Mouse (Mus musculus) CH12.LX (cell line): ENCODE measurements around the gene Ndufa7. TPM values are rescaled to one million over a fixed set of nuclear protein-coding genes. Genes with fewer than 3 reads are reported as not detected.
"Not testable (repeated sequence)": the region's sequence is repeated elsewhere in the genome, so short reads cannot be mapped to it uniquely, and the experiment has no call there.

Experiments used
- DNase-seq: peaks from one replicate; pipeline ENCODE4 v3.0.0-alpha.2; 2013; ENCODE audit errors: extremely low read depth
- H3K27ac ChIP-seq: 2 replicates; pipeline ENCODE4 v1.5.1; 2012; ENCODE audit warnings: low read depth, mild to moderate bottlenecking, control low read depth, moderate library complexity; ENCODE audit not compliant: insufficient read depth
- H3K27me3 ChIP-seq: replicated peaks from 2 replicates; pipeline ENCODE3; 2012; ENCODE audit warnings: inconsistent platforms
- H3K36me3 ChIP-seq, 2 experiments: replicated peaks in 1 of 2; 2 replicates each; pipeline versions ENCODE3 to v1.6.1; 2012; ENCODE audit warnings: inconsistent platforms in 1 of 2, low read length in 1 of 2, mild to moderate bottlenecking in 1 of 2, mixed read lengths in 1 of 2, moderate library complexity in 1 of 2; ENCODE audit not compliant: control insufficient read depth in 1 of 2, insufficient read depth in 1 of 2
- H3K4me1 ChIP-seq, 2 experiments: 2 replicates each; pipeline ENCODE4 v1.6.1; 2012; ENCODE audit warnings: inconsistent platforms in 1 of 2, moderate library complexity in 1 of 2; ENCODE audit not compliant: insufficient read depth in 2 of 2, control insufficient read depth in 1 of 2
- H3K4me2 ChIP-seq: 2 replicates; pipeline ENCODE4 v1.6.1; 2012; ENCODE audit warnings: low read depth, mild to moderate bottlenecking, control low read depth; ENCODE audit not compliant: poor library complexity, insufficient read depth, severe bottlenecking
- H3K4me3 ChIP-seq, 3 experiments: fragments of 150-350 bp in 1 of 3; sonication (generic) in 1 of 3; replicated peaks in 1 of 3; 2 replicates each; pipeline versions ENCODE3 to v1.5.1; 2011 to 2012; ENCODE audit warnings: low read depth in 2 of 3, low read length in 2 of 3, mild to moderate bottlenecking in 2 of 3, moderate library complexity in 2 of 3, control low read depth in 1 of 3, improper control_type of control experiment in 1 of 3, inconsistent platforms in 1 of 3, mixed read lengths in 1 of 3; ENCODE audit not compliant: poor library complexity in 1 of 3
- H3K79me2 ChIP-seq: replicated peaks from 2 replicates; pipeline ENCODE4 v1.6.1; 2012; ENCODE audit warnings: mild to moderate bottlenecking, moderate library complexity; ENCODE audit not compliant: control insufficient read depth, poor library complexity, insufficient read depth, severe bottlenecking; ENCODE audit errors: extremely low read depth
- H3K9ac ChIP-seq: 2 replicates; pipeline ENCODE4 v1.6.1; 2012; ENCODE audit warnings: low read depth, mild to moderate bottlenecking, control low read depth, moderate library complexity; ENCODE audit not compliant: insufficient read depth
- H3K9me3 ChIP-seq: replicated peaks from 2 replicates; pipeline ENCODE3; 2012; ENCODE audit warnings: low read length, inconsistent platforms, mixed read lengths
- BHLHE40 ChIP-seq: IDR thresholded peaks from 2 replicates; pipeline ENCODE4 v1.6.1; 2011; ENCODE audit warnings: mild to moderate bottlenecking, low read depth, low read length, improper control_type of control experiment
- CTCF ChIP-seq, 2 experiments: IDR thresholded peaks in 1 of 2; conservative IDR thresholded peaks in 1 of 2; 2 replicates each; pipeline ENCODE4 v1.5.1; 2011 to 2012; ENCODE audit warnings: low read depth in 2 of 2, low read length in 2 of 2, improper control_type of control experiment in 1 of 2, inconsistent platforms in 1 of 2, mild to moderate bottlenecking in 1 of 2, moderate library complexity in 1 of 2
- E2F4 ChIP-seq: IDR thresholded peaks from 2 replicates; pipeline ENCODE4 v1.6.1; 2011; ENCODE audit warnings: low read depth, low read length, improper control_type of control experiment; ENCODE audit not compliant: insufficient replicate concordance
- EP300 ChIP-seq: IDR thresholded peaks from 2 replicates; pipeline ENCODE4 v1.6.1; 2011; ENCODE audit warnings: low read length, improper control_type of control experiment
- ETS1 ChIP-seq: conservative IDR thresholded peaks from 2 replicates; pipeline ENCODE4 v1.6.1; 2012; ENCODE audit warnings: low read depth, mild to moderate bottlenecking, inconsistent platforms, low read length, improper control_type of control experiment, moderate library complexity
- GABPA ChIP-seq: IDR thresholded peaks from 2 replicates; pipeline ENCODE4 v1.6.1; 2012; ENCODE audit warnings: low read depth, low read length, improper control_type of control experiment, inconsistent platforms; ENCODE audit not compliant: insufficient replicate concordance
- HCFC1 ChIP-seq: IDR thresholded peaks from 2 replicates; pipeline ENCODE4 v1.6.1; 2012; ENCODE audit warnings: low read depth, mild to moderate bottlenecking, inconsistent platforms, low read length, improper control_type of control experiment
- IRF4 ChIP-seq: IDR thresholded peaks from 2 replicates; pipeline ENCODE4 v1.6.1; 2014; ENCODE audit warnings: low read depth, mild to moderate bottlenecking, inconsistent platforms, low read length, improper control_type of control experiment
- KAT2A ChIP-seq: IDR thresholded peaks from 2 replicates; pipeline ENCODE4 v1.6.1; 2012; ENCODE audit warnings: low read length, improper control_type of control experiment, inconsistent platforms; ENCODE audit not compliant: insufficient replicate concordance
- MYC ChIP-seq: IDR thresholded peaks from 2 replicates; pipeline ENCODE4 v1.6.1; 2011; ENCODE audit warnings: low read depth, mild to moderate bottlenecking, improper control_type of control experiment, low read length
- NRF1 ChIP-seq: IDR thresholded peaks from 2 replicates; pipeline ENCODE4 v1.6.1; 2014; ENCODE audit warnings: low read depth, mild to moderate bottlenecking, inconsistent platforms, low read length, improper control_type of control experiment, moderate library complexity
- PAX5 ChIP-seq: IDR thresholded peaks from 2 replicates; pipeline ENCODE4 v1.6.1; 2012; ENCODE audit warnings: low read length, inconsistent platforms, mixed read lengths
- RAD21 ChIP-seq: IDR thresholded peaks from 2 replicates; pipeline ENCODE4 v1.6.1; 2011; ENCODE audit warnings: low read depth, mild to moderate bottlenecking, low read length, improper control_type of control experiment, moderate library complexity
- RCOR1 ChIP-seq: conservative IDR thresholded peaks from 2 replicates; pipeline ENCODE4 v1.6.1; 2012; ENCODE audit warnings: low read depth, mild to moderate bottlenecking, inconsistent platforms, low read length, improper control_type of control experiment
- UBTF ChIP-seq: IDR thresholded peaks from 2 replicates; pipeline ENCODE4 v1.6.1; 2012; ENCODE audit warnings: low read depth, mild to moderate bottlenecking, inconsistent platforms, low read length, improper control_type of control experiment, moderate library complexity
- ZC3H11A ChIP-seq: IDR thresholded peaks from 2 replicates; pipeline ENCODE4 v1.6.1; 2012; ENCODE audit warnings: low read depth, mild to moderate bottlenecking, inconsistent platforms, low read length, improper control_type of control experiment
- dilution Hi-C: fragments of 300-500 bp; cut with MboI; formaldehyde crosslinking; loops from 2 replicates; pipeline ENCODE4 v1.14.3; 2020; ENCODE audit warnings: low sequenced_read_pairs; ENCODE audit not compliant: extremely low pct_unique_long_range_greater_than_20kb, extremely low pct_ligation_motif_present
- in situ Hi-C: fragments of 300-500 bp; cut with MboI; formaldehyde crosslinking; loops from 3 replicates; pipeline ENCODE4 v1.14.3; 2019; ENCODE audit warnings: low sequenced_read_pairs, low pct_ligation_motif_present, low pct_unique_long_range_greater_than_20kb, mixed read lengths
- polyA plus RNA-seq: library from polyadenylated mRNA; unstranded; fragments of >175 nt; gene quantifications from 2 replicates; pipeline ENCODE4 v1.2.1, GENCODE M21; 2012; ENCODE audit warnings: low read depth; ENCODE audit not compliant: insufficient read length
- total RNA-seq, 2 experiments: library from RNA; depleted of rRNA; stranded (reverse); fragments of 300-350 nt in 1 of 2; fragments of >200 nt in 1 of 2; gene quantifications; 2 replicates each; pipeline ENCODE4 v1.2.3; 2012 to 2014

The Ndufa7 gene
- total and polyA plus RNA-seq, 3 experiments, result 164 to 364 (median 194) TPM

- TF ChIP-seq NRF1 (0 out of 2 replicates have a peak, but pooled peaks have one; percentile 29), ETS1 (no peak), E2F4 (no peak), PAX5 (no peak), GABPA (no peak), RCOR1 (no peak), EP300 (0 out of 2 replicates have a peak, but pooled peaks have one; percentile 35), HCFC1 (peak; percentile 38; the same call in 1 of the 2 replicates), ZC3H11A (no peak), BHLHE40 (peak; percentile 52), IRF4 (peak; percentile 47; the same call in 1 of the 2 replicates), MYC (peak; percentile 74; the same call in 1 of the 2 replicates)
- TF ChIP-seq, all 38 proteins: peak for 15
Observed at GRCm38 (mm10) chr17:33865330-33866030, 41.1 kb downstream of the Ndufa7 start (continued).

- H3K27me3 ChIP-seq, dilution Hi-C loops, H3K9me3 ChIP-seq, H3K79me2 ChIP-seq, H3K4me1 ChIP-seq, in situ Hi-C loops, H3K4me2 ChIP-seq, DNase-seq, H3K4me3 ChIP-seq, H3K9ac ChIP-seq, H3K27ac ChIP-seq: not testable (repeated sequence)
- H3K36me3 ChIP-seq, result peaks cover 16 to 27% of the 10 kb centered on the region in 2 experiments
Observed at GRCm38 (mm10) chr17:33873537-33873936, 49.2 kb downstream of the Ndufa7 start, which contains the start of gene Gm7029. Gm7029 (plus strand) TSS chr17:33873837.

- peaks cover 20 to 31% of the 10 kb centered on the region in 2 experiments for H3K36me3 ChIP-seq
- H3K9ac ChIP-seq, result no peak overlapping the region
- no peaks in the 10 kb centered on the region for H3K4me1 ChIP-seq
- no peak for TF ChIP-seq CTCF (conservative IDR thresholded peaks at IDR 0.05 in 1 of 2, IDR thresholded peaks at IDR 0.05 in 1 of 2; ENCODE audit: low read depth in 2 of 2, low read length in 2 of 2)
- TF ChIP-seq UBTF, result no peak
- TF ChIP-seq KAT2A, result no peak
- no peak for TF ChIP-seq RAD21
- H3K27ac ChIP-seq, result no peak overlapping the region
- H3K4me2 ChIP-seq, result no peak overlapping the region
- no peaks in the 10 kb centered on the region for H3K27me3 ChIP-seq
- dilution Hi-C loops, result no loop called here
- no peaks in the 10 kb centered on the region for H3K9me3 ChIP-seq
- H3K4me3 ChIP-seq, result no peak overlapping the region
- H3K79me2 ChIP-seq, result no peaks in the 10 kb centered on the region
- DNase-seq, result no peak
- in situ Hi-C loops, result no loop called here
Observed at GRCm38 (mm10) chr17:33874411-33874810, 50.0 kb downstream of the Ndufa7 start.
